Mouse (Mus musculus) kidney, adult 2 months (tissue): ENCODE data around the gene Tomm70a.

Experiments
- CTCF ChIP-seq: fragments of 200-500 bp; conservative IDR thresholded peaks from 2 replicates; pipeline ENCODE4 v1.5.1; 2011; ENCODE audit warnings: low read depth, mild to moderate bottlenecking, control low read depth, low read length, moderate library complexity, mixed read lengths; ENCODE audit not compliant: insufficient read depth, insufficient read length
- POLR2A ChIP-seq: fragments of 200-500 bp; IDR thresholded peaks from one replicate; pipeline ENCODE4 v1.6.1; 2011; ENCODE audit warnings: low read depth, low read length, control low read depth

DNA sequence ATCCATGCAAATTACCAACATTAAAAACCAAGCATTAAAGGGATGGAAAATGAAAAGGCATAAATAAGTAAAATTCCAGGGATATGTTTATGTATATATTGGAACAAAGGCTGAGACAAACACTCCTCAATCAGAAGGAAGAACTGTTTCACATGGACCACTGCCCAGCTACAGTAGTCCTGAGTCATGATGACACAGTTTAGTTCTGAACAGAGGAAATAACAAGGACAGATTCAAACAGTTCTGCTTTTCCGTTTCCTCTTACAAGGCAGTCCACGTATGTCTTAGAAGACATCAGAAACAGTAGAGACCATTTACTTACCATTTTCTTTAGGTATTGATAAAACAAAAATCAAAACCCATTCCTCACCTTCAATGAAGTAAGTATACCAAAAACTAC, 68.0 kb downstream of the Tomm70a start:
- no peak for TF ChIP-seq POLR2A
- no peak for TF ChIP-seq CTCF
